Mouse (Mus musculus) T-helper 2 cell (primary cell): ENCODE results near the gene Olfr446.

ENCODE experiments used
- in situ Hi-C: fragments of 300-600 bp; cut with MboI, MseI; formaldehyde crosslinking; loops from one replicate; pipeline ENCODE4 v1.15.1; 2025; ENCODE audit warnings: high pct_unique_total_duplicates

Olfr446 gene

GRCm38 (mm10) chr6:42921077-42921476 lies at the start of gene Olfr446:
Gene Olfr446, plus strand, starts transcription at chr6:42921377.
- in situ Hi-C loops: no loop called here

GRCm38 (mm10) chr6:42876323-42876722 lies 44.9 kb upstream of the Olfr446 start:
- in situ Hi-C loops: no loop called here

GRCm38 (mm10) chr6:42890141-42890540 lies 31.0 kb upstream of the Olfr446 start, which contains the start of gene Olfr448:
Gene Olfr448, plus strand, starts transcription at chr6:42890441.
- in situ Hi-C loops: no loop called here

- in situ Hi-C loops: no loop called here
These were observed 20.8 kb upstream of the Olfr446 start for GRCm38 (mm10) chr6:42900345-42900744.

- in situ Hi-C loops: no loop called here
These were observed 12.6 kb upstream of the Olfr446 start, which contains the start of gene Olfr447 for GRCm38 (mm10) chr6:42908578-42908977. Gene Olfr447, plus strand, starts transcription at chr6:42908878.

- in situ Hi-C loops: no loop called here
These were observed 27.6 kb downstream of the Olfr446 start, which contains the start of gene Olfr444 for GRCm38 (mm10) chr6:42948767-42949166. Gene Olfr444, plus strand, starts transcription at chr6:42949067.

- in situ Hi-C loops: no loop called here
These were observed 59.2 kb downstream of the Olfr446 start for GRCm38 (mm10) chr6:42980377-42980776.
